Mouse (Mus musculus) liver, postnatal 0 days (tissue): ENCODE results near the gene Odf3. TPM values are rescaled to one million over a fixed set of nuclear protein-coding genes. Genes with fewer than 3 reads are reported as not detected.
A peak's percentile ranks its signal among the peaks of the same experiment; 100 is the strongest.

ENCODE experiments used
- ATAC-seq: fragments of 200-750 bp; cut with Nextera tagmentation; 2 replicates; pipeline ENCODE4 v1.8.0; 2017; ENCODE audit warnings: mild to moderate bottlenecking, moderate library complexity
- DNase-seq: peaks from one replicate; pipeline ENCODE4 v3.0.0-alpha.2; 2016
- H3K27ac ChIP-seq: fragments of 300-500 bp; sonication (generic); 2 replicates; pipeline ENCODE4 v1.5.1; 2014; ENCODE audit warnings: antibody characterized with exemption, moderate library complexity, mild to moderate bottlenecking, low read depth
- H3K27me3 ChIP-seq: fragments of 300-500 bp; sonication (generic); 2 replicates; pipeline ENCODE4 v1.6.1; 2014; ENCODE audit warnings: low read length, control low read depth, mixed read lengths; ENCODE audit not compliant: insufficient read depth
- H3K36me3 ChIP-seq: fragments of 300-500 bp; sonication (generic); replicated peaks from 2 replicates; pipeline ENCODE4 v1.6.1; 2014; ENCODE audit warnings: mild to moderate bottlenecking, control low read depth, low read length, moderate library complexity, mixed read lengths; ENCODE audit not compliant: insufficient read depth
- H3K4me1 ChIP-seq: fragments of 300-500 bp; sonication (generic); 2 replicates; pipeline ENCODE4 v1.6.1; 2014; ENCODE audit warnings: antibody characterized with exemption, mild to moderate bottlenecking, control low read depth; ENCODE audit not compliant: insufficient read depth
- H3K4me2 ChIP-seq: fragments of 300-500 bp; sonication (generic); 2 replicates; pipeline ENCODE4 v1.6.1; 2014; ENCODE audit warnings: low read depth, mild to moderate bottlenecking, low read length, moderate library complexity, mixed read lengths
- H3K4me3 ChIP-seq: fragments of 300-500 bp; sonication (generic); 2 replicates; pipeline ENCODE4 v1.5.1; 2014; ENCODE audit warnings: low read depth, low read length
- H3K9ac ChIP-seq: fragments of 300-500 bp; sonication (generic); replicated peaks from 2 replicates; pipeline ENCODE4 v1.6.1; 2014; ENCODE audit warnings: mild to moderate bottlenecking, moderate library complexity
- H3K9me3 ChIP-seq: fragments of 300-500 bp; sonication (generic); 2 replicates; pipeline ENCODE4 v1.6.1; 2016; ENCODE audit warnings: mild to moderate bottlenecking, control low read depth, low read length, mixed read lengths
- CTCF ChIP-seq: sonication (generic); IDR thresholded peaks from 2 replicates; pipeline ENCODE4 v1.5.1; 2016; ENCODE audit warnings: antibody characterized with exemption, low read depth
- EP300 ChIP-seq: IDR thresholded peaks from 2 replicates; pipeline ENCODE4 v1.6.1; 2016; ENCODE audit warnings: antibody characterized with exemption, low read depth, mild to moderate bottlenecking
- WGBS: fragments of 180-500 bp; shearing (Covaris S2); extraction: QIAGEN DNeasy Blood & Tissue Kit; methylation state at CpG from one replicate; pipeline ENCODE4 v1.1.7; 2014; ENCODE audit not compliant: insufficient replicate concordance; 5-methylcytosine and 5-hydroxymethylcytosine counted together
- polyA plus RNA-seq: library from polyadenylated mRNA; unstranded; fragments of >200 nt; fragmentation: Nextera tagmentation; extraction: Ambion mirVana; gene quantifications from 2 replicates; pipeline ENCODE4 v1.2.1, GENCODE M21; 2015

Gene Odf3
- polyA plus RNA-seq, 1 experiment from 2014 or later: not detected

- TF ChIP-seq EP300 (no peak), CTCF (no peak)
- DNase-seq: no peak
- H3K4me1 ChIP-seq: peaks cover 14% of the 10 kb centered on the region
- ATAC-seq: peak; percentile 46; the same call in 1 of the 2 replicates
- H3K27me3 ChIP-seq: no peaks in the 10 kb centered on the region
- H3K27ac ChIP-seq: peak overlapping the region; percentile 48; the same call in 1 of the 2 replicates
- no peaks in the 10 kb centered on the region for H3K9me3 ChIP-seq
- peaks cover 39% of the 10 kb centered on the region for H3K36me3 ChIP-seq
- 44% methylated on average over 4 of the region's 4 CpGs for WGBS
- no peak overlapping the region for H3K9ac ChIP-seq
- H3K4me3 ChIP-seq: no peak overlapping the region
- no peak overlapping the region for H3K4me2 ChIP-seq
Measured at GRCm38 (mm10) chr7:140874224-140874623, 26.6 kb downstream of the Odf3 start.

DNA sequence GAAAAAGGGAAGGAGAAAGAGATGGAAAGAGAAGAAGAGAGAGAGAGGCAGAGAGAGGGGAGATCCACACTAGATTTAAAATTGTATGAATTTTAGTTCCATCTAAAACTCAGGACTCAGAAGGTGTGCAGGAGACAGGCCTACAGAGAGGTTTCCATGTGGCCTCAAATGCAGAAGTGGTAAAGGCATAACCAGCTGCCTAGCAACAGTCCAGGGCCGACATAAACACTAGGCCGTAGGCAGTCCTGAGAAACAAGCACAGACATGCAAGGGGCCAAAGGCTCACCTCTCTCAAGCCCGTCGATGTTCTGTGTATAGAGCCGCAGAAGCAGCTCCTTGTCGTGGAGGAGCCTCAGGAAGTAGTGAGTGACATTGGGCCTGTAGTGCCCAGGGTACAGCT lies 29.8 kb downstream of the Odf3 start:
- no peak for ATAC-seq
- H3K9ac ChIP-seq: no peak overlapping the region
- peaks cover 20% of the 10 kb centered on the region for H3K4me1 ChIP-seq
- WGBS: 48% methylated on average over 6 of the region's 6 CpGs
- peaks cover 25% of the 10 kb centered on the region for H3K36me3 ChIP-seq
- no peaks in the 10 kb centered on the region for H3K27me3 ChIP-seq
- DNase-seq: no peak
- no peaks in the 10 kb centered on the region for H3K9me3 ChIP-seq
- H3K4me3 ChIP-seq: no peak overlapping the region
- no peak for TF ChIP-seq EP300
- TF ChIP-seq CTCF: no peak
- H3K4me2 ChIP-seq: no peak overlapping the region
- H3K27ac ChIP-seq: no peak overlapping the region

DNA sequence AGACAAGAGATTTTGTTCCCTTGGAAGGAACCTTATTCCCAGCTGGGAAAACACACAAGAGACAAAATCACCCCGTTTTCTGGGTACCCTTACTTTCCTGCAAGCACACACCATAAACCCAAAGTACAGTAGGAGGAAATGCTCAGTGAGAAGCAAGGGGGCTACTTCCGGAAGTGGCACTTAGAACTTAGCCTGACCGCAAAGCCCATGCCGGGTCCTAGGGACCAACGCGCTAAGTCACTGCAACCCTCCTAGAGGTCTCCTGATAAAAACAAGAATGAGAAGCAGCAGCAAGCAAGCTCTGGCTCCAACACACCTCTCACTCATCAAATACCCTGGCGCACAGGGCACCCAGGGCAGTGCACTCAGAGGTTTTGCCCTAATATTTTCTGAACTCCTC lies 31.8 kb downstream of the Odf3 start:
- WGBS: 32% methylated on average over 7 of the region's 7 CpGs
- Histone ChIP-seq H3K9me3 (no peaks in the 10 kb centered on the region), H3K4me1 (peaks cover 25% of the 10 kb centered on the region), H3K4me3 (no peak overlapping the region), H3K27me3 (no peaks in the 10 kb centered on the region), H3K36me3 (peaks cover 23% of the 10 kb centered on the region), H3K4me2 (peak overlapping the region; percentile 89), H3K27ac (peak overlapping the region; percentile 93), H3K9ac (peak overlapping the region; percentile 47)
- ATAC-seq (no peak), DNase-seq (no peak)
- TF ChIP-seq CTCF: no peak
- TF ChIP-seq EP300: no peak

- H3K36me3 ChIP-seq: peaks cover 17% of the 10 kb centered on the region
- ATAC-seq (peak; percentile 66), DNase-seq (peak; percentile 46)
- TF ChIP-seq CTCF (no peak), EP300 (peak; percentile 74)
- peak overlapping the region; percentile 93 for H3K27ac ChIP-seq
- peak overlapping the region; percentile 90; the same call in 1 of the 2 replicates for H3K9ac ChIP-seq
- H3K4me1 ChIP-seq: peaks cover 22% of the 10 kb centered on the region
- H3K4me3 ChIP-seq: peak overlapping the region; percentile 88; the same call in 1 of the 2 replicates
- no peaks in the 10 kb centered on the region for H3K9me3 ChIP-seq
- H3K27me3 ChIP-seq: no peaks in the 10 kb centered on the region
- H3K4me2 ChIP-seq: peak overlapping the region; percentile 89
- WGBS: 28% methylated on average over 3 of the region's 3 CpGs
Measured at GRCm38 (mm10) chr7:140880419-140880818, 32.8 kb downstream of the Odf3 start.

- WGBS: 2% methylated on average over 8 of the region's 8 CpGs
Measured at GRCm38 (mm10) chr7:140880865-140881515, 33.4 kb downstream of the Odf3 start.

GRCm38 (mm10) chr7:140881696-140882468 lies 34.3 kb downstream of the Odf3 start, which contains the start of the genes Psmd13 and Sirt3:
TSS of gene Psmd13 (plus strand) at chr7:140881968.
TSS of gene Sirt3 (minus strand) at chr7:140882309.
- TF ChIP-seq CTCF: no peak
- TF ChIP-seq EP300: no peak
- 2% methylated on average over 59 of the region's 59 CpGs for WGBS
- H3K4me2 ChIP-seq: peak within 1 kb of the TSS; percentile 89
- peaks cover 22% of the 10 kb centered on the region for H3K4me1 ChIP-seq
- no peaks in the 10 kb centered on the region for H3K9me3 ChIP-seq
- H3K9ac ChIP-seq: peak within 1 kb of the TSS; percentile 90
- ATAC-seq: peak; percentile 88
- peak within 1 kb of the TSS; percentile 88 for H3K4me3 ChIP-seq
- peak within 1 kb of the TSS; percentile 93 for H3K27ac ChIP-seq
- DNase-seq: peak; percentile 95
- peaks cover 27% of the 10 kb centered on the region for H3K36me3 ChIP-seq
- no peaks in the 10 kb centered on the region for H3K27me3 ChIP-seq

More at GRCm38 (mm10) chr7:140880865-140881515, 33.4 kb downstream of the Odf3 start:
- peak overlapping the region; percentile 93 for H3K27ac ChIP-seq
- H3K9ac ChIP-seq: peak overlapping the region; percentile 90
- peaks cover 19% of the 10 kb centered on the region for H3K36me3 ChIP-seq
- no peak for TF ChIP-seq CTCF
- no peak for TF ChIP-seq EP300
- peak overlapping the region; percentile 89 for H3K4me2 ChIP-seq
- ATAC-seq (peak; percentile 9; the same call in 1 of the 2 replicates), DNase-seq (no peak)
- no peaks in the 10 kb centered on the region for H3K27me3 ChIP-seq
- no peaks in the 10 kb centered on the region for H3K9me3 ChIP-seq
- peak overlapping the region; percentile 88 for H3K4me3 ChIP-seq
- H3K4me1 ChIP-seq: peaks cover 22% of the 10 kb centered on the region
